Mouse (Mus musculus) liver, embryonic 14.5 days (tissue): Measurements from ENCODE around the gene Brd2.

ENCODE experiments used
- CTCF ChIP-seq: IDR thresholded peaks from 2 replicates; pipeline ENCODE4 v1.5.1; 2016; ENCODE audit warnings: antibody characterized with exemption, low read depth, control low read depth
- EP300 ChIP-seq: IDR thresholded peaks from 2 replicates; pipeline ENCODE4 v1.6.1; 2016; ENCODE audit warnings: antibody characterized with exemption, low read depth

DNA sequence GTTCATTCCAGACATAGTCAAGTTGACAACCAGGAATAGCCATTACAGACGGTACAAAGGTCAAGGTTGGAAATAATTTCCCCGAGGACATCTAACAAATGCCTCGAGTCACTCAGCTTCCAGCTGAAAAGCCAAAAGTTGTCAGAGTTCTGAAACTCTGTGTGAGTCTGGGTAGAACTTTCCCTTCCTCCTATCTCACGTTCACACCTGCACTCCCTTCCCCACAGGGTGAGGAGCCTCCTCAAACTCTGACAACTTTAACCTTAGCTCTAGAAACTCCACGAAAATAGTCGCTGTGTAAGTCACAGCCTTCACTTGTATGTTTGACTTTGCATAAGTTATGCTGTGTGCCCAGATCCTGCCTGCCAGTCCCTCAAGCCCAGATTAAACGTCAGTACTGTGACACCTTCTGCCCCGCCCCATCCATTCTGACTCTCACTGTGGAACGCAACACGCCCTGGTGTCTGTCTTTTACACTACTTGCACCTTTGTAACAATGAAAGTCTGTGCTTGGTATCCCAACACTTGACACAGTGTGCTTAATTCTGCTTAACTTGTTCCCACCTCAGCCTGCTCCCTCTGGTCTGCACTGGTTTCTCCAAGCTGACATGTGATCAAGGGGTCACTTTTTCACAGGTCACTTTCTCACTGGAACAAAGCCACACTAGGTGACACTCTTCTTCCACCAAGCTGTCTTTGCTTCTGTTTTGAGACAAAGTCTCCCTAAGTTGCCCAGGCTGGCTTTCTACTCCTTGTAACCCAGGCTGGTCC is 23.5 kb downstream of the Brd2 start:
- no peak for TF ChIP-seq CTCF
- TF ChIP-seq EP300: no peak
